Mouse (Mus musculus) lung, adult 2 months (tissue): ENCODE results near the gene Col4a1. TPM values are rescaled to one million over a fixed set of nuclear protein-coding genes. Genes with fewer than 3 reads are reported as not detected.

ENCODE experiments used
- DNase-seq: peaks from one replicate; pipeline ENCODE4 v3.0.0; 2022
- H3K4me1 ChIP-seq: fragments of 200-500 bp; 2 replicates; pipeline ENCODE4 v1.6.1; 2011; ENCODE audit warnings: low read length; ENCODE audit not compliant: control insufficient read depth, insufficient read depth
- H3K4me3 ChIP-seq: fragments of 200-500 bp; replicated peaks from 2 replicates; pipeline ENCODE3; 2011; ENCODE audit warnings: low read depth, mild to moderate bottlenecking, control low read depth, low read length; ENCODE audit errors: extremely low read depth
- CTCF ChIP-seq: fragments of 200-500 bp; IDR thresholded peaks from 2 replicates; pipeline ENCODE4 v1.5.1; 2011; ENCODE audit warnings: mild to moderate bottlenecking, low read length, control low read depth; ENCODE audit not compliant: insufficient read depth
- POLR2A ChIP-seq: fragments of 200-500 bp; IDR thresholded peaks from 2 replicates; pipeline ENCODE4 v1.6.1; 2011; ENCODE audit warnings: low read depth, mild to moderate bottlenecking, control low read depth, low read length, borderline replicate concordance; ENCODE audit errors: extremely low read depth
- WGBS: fragments of 180-500 bp; shearing (Covaris S2); methylation state at CpG from one replicate; pipeline ENCODE4 v1.1.7; 2018; 5-methylcytosine and 5-hydroxymethylcytosine counted together
- polyA plus RNA-seq: library from polyadenylated mRNA; depleted of rRNA; stranded (reverse); fragments of >200 nt; gene quantifications from 2 replicates; pipeline ENCODE4 v1.2.3, GENCODE M21; 2012; rRNA removed

Col4a1 gene
- polyA plus RNA-seq: 556 and 580 TPM in 2 replicates

GRCm38 (mm10) chr8:11312349-11313175 is at the start of gene Col4a1, which contains the start of gene Col4a2:
Col4a1 (minus strand) TSS chr8:11312826.
Col4a2 (plus strand) TSS chr8:11312805.
- H3K4me1 ChIP-seq: peaks cover 46% of the 10 kb centered on the region

GRCm38 (mm10) chr8:11361546-11362277 is 49.1 kb upstream of the Col4a1 start:
- DNase-seq: no peak
- Histone ChIP-seq H3K4me1 (peaks cover 16% of the 10 kb centered on the region), H3K4me3 (no peak overlapping the region)
- WGBS: 59% methylated on average over 9 of the region's 9 CpGs
- no peak for TF ChIP-seq POLR2A

More at GRCm38 (mm10) chr8:11312349-11313175, at the start of gene Col4a1, which contains the start of gene Col4a2:
- H3K4me3 ChIP-seq: peak within 1 kb of the TSS; percentile 82
- DNase-seq: peak; percentile 83
- peak; percentile 82; the same call in 1 of the 2 replicates for TF ChIP-seq POLR2A
- TF ChIP-seq CTCF: no peak
- whole genome bisulfite sequencing: under 1% methylated on average over 87 of the region's 87 CpGs

GRCm38 (mm10) chr8:11359846-11360245 is 47.2 kb upstream of the Col4a1 start:
- 88% methylated on average over 5 of the region's 5 CpGs for WGBS
- DNase-seq: no peak
- TF ChIP-seq POLR2A (no peak), CTCF (no peak)
- Histone ChIP-seq H3K4me1 (peaks cover 14% of the 10 kb centered on the region), H3K4me3 (no peak overlapping the region)

- TF ChIP-seq CTCF (no peak), POLR2A (no peak)
- no peak for DNase-seq
- WGBS: 52% methylated on average over 7 of the region's 7 CpGs
- no peak overlapping the region for H3K4me3 ChIP-seq
- H3K4me1 ChIP-seq: peaks cover 19% of the 10 kb centered on the region
Measured at GRCm38 (mm10) chr8:11357921-11358436, 45.4 kb upstream of the Col4a1 start.

- Histone ChIP-seq H3K4me3 (no peak overlapping the region), H3K4me1 (peaks cover 13% of the 10 kb centered on the region)
- 36% methylated on average over 8 of the region's 8 CpGs for WGBS
- DNase-seq: no peak
- TF ChIP-seq CTCF (no peak), POLR2A (no peak)
Measured at GRCm38 (mm10) chr8:11356776-11357175, 44.1 kb upstream of the Col4a1 start.

- TF ChIP-seq CTCF (no peak), POLR2A (no peak)
- peaks cover 13% of the 10 kb centered on the region for H3K4me1 ChIP-seq
- 86% methylated on average over 3 of the region's 3 CpGs for WGBS
Measured at GRCm38 (mm10) chr8:11355900-11356299, 43.3 kb upstream of the Col4a1 start.

GRCm38 (mm10) chr8:11354800-11355451 is 42.3 kb upstream of the Col4a1 start:
- DNase-seq: no peak
- 84% methylated on average over 8 of the region's 8 CpGs for WGBS
- TF ChIP-seq CTCF (peak; percentile 45), POLR2A (no peak)

More at GRCm38 (mm10) chr8:11355900-11356299, 43.3 kb upstream of the Col4a1 start:
- DNase-seq: no peak
- no peak overlapping the region for H3K4me3 ChIP-seq

GRCm38 (mm10) chr8:11352514-11352913 is 39.9 kb upstream of the Col4a1 start:
- H3K4me1 ChIP-seq: peaks cover 30% of the 10 kb centered on the region
- no peak for TF ChIP-seq CTCF
- no peak for TF ChIP-seq POLR2A
- WGBS: 62% methylated on average over 11 of the region's 11 CpGs
- H3K4me3 ChIP-seq: no peak overlapping the region
- no peak for DNase-seq

More at GRCm38 (mm10) chr8:11354800-11355451, 42.3 kb upstream of the Col4a1 start:
- Histone ChIP-seq H3K4me1 (peaks cover 18% of the 10 kb centered on the region), H3K4me3 (no peak overlapping the region)

GRCm38 (mm10) chr8:11351355-11351754 is 38.7 kb upstream of the Col4a1 start:
- Histone ChIP-seq H3K4me3 (no peak overlapping the region), H3K4me1 (peaks cover 36% of the 10 kb centered on the region)
- WGBS: 55% methylated on average over 6 of the region's 6 CpGs
- peak; percentile 61 for DNase-seq
- TF ChIP-seq POLR2A (no peak), CTCF (no peak)

GRCm38 (mm10) chr8:11348622-11349021 is 36.0 kb upstream of the Col4a1 start:
- 36% methylated on average over 11 of the region's 11 CpGs for WGBS
- Histone ChIP-seq H3K4me3 (no peak overlapping the region), H3K4me1 (peaks cover 41% of the 10 kb centered on the region)
- DNase-seq: no peak
- TF ChIP-seq POLR2A (no peak), CTCF (no peak)
